16 mouse cellular contexts compared by ENCODE assay signal in the genomic region with DNA sequence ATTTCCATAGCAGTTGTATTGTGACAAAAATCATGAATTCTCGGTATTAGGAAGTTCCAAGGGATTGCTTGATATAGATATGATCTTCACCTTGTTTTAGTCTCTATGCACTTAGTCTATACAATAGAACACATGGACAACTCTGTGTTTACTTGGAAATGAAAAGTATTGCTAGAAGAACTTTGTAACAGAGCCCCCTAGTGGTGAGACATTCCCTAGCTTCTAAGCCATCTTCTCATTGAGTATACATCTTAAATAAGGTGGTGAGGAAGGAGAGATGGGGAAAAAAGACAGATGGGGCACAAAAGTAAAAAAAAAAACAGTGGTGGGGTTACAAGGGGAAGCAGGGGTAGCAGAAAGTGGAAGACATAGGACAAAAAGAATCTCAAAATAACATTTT. TPM values are rescaled to one million over a fixed set of nuclear protein-coding genes. Genes with fewer than 3 reads are reported as not detected.
A peak's percentile ranks its signal among the peaks of the same experiment; 100 is the strongest.
DNase-seq lines count a peak whose midpoint lies in the region; ATAC-seq and TF ChIP-seq lines count a peak whose summit lies in the region.
"Had no signal": no experiment of that assay in that cellular context is flagged by ENCODE, and none has a peak within 500 bp of the region (broad histone marks: within the 10 kb centered on the region; RNA-seq: fewer than 3 reads in every experiment).

No protein-coding gene starts in this region.

- no peaks in the 10 kb centered on the region for H3K36me3 ChIP-seq in MEL (ENCODE audit: control insufficient read depth in 1 of 2, insufficient read depth in 2 of 2, low read length in 2 of 2)
- H3K36me3 ChIP-seq in kidney, embryonic 14.5 days (ENCODE audit: control insufficient read depth, insufficient read depth, low read length) = no peaks in the 10 kb centered on the region
- H3K36me3 ChIP-seq: heart, embryonic 13.5 days; limb, embryonic 12.5 days; midbrain, embryonic 12.5 days had no signal

- H3K79me2 ChIP-seq in MEL (ENCODE audit: control insufficient read depth, insufficient read depth, low read length, poor library complexity) = no peaks in the 10 kb centered on the region

- peak; percentile 66 for TF ChIP-seq CTCF in layer of hippocampus, adult 2 months (conservative IDR thresholded peaks at IDR 0.05)
- TF ChIP-seq CTCF in MEL (IDR thresholded peaks at IDR 0.05 in 2 of 3, conservative IDR thresholded peaks at IDR 0.05 in 1 of 3; ENCODE audit: control insufficient read depth in 1 of 3, insufficient read depth in 1 of 3, low read depth in 2 of 3, low read length in 3 of 3, poor library complexity in 1 of 3, severe bottlenecking in 1 of 3) = peak in 2 of 3 experiments; percentile 35 to 40; a peak in 4 of 6 replicates

- WGBS in kidney, embryonic 14.5 days = 81% methylated on average over 1 of the region's 1 CpGs

- H3K4me3 ChIP-seq in layer of hippocampus, adult 2 months = no peak overlapping the region
- H3K4me3 ChIP-seq in MEL (ENCODE audit: control insufficient read depth in 1 of 2, insufficient read depth in 1 of 2, low read depth in 2 of 2, low read length in 2 of 2) = no peak overlapping the region
- H3K4me3 ChIP-seq in kidney, embryonic 14.5 days (ENCODE audit: low read length) = no peak overlapping the region
- H3K4me3 ChIP-seq: heart, embryonic 13.5 days; limb, embryonic 12.5 days; midbrain, embryonic 12.5 days had no signal

- peak; percentile 5 for DNase-seq in adrenal gland, postnatal 10 days
- DNase-seq in adrenal gland, postnatal 14 days = no peak
- DNase-seq in layer of hippocampus, adult 2 months (ENCODE audit: low spot score in 2 of 2) = no peak
- DNase-seq in layer of hippocampus, postnatal 14 days (ENCODE audit: low spot score in 2 of 2) = no peak
- DNase-seq in MEL (ENCODE audit: low read depth, low spot score) = peak; percentile 20
- peak; percentile 21 for DNase-seq in forelimb bud, embryonic 11.5 days (ENCODE audit: low read depth, low spot score)
- no peak for DNase-seq in urinary bladder, adult 2 months (ENCODE audit: low spot score)
- DNase-seq: adrenal gland, adult 2 months; cerebellum, adult 2 months; kidney, adult 18-20 months had no signal

- H3K4me2 ChIP-seq in kidney, embryonic 14.5 days (replicated peaks; ENCODE audit: low read depth, low read length) = no peak overlapping the region
- H3K4me2 ChIP-seq: heart, embryonic 13.5 days; limb, embryonic 12.5 days; midbrain, embryonic 12.5 days had no signal

- no peak for ATAC-seq in kidney, embryonic 14.5 days (ENCODE audit: low FRiP score, low TSS enrichment)
- ATAC-seq: forebrain, embryonic 16.5 days had no signal

- H3K9ac ChIP-seq in MEL (ENCODE audit: control insufficient read depth, low read depth, low read length, poor library complexity, severe bottlenecking) = no peak overlapping the region
- no peak overlapping the region for H3K9ac ChIP-seq in kidney, embryonic 14.5 days (ENCODE audit: low read depth, low read length)
- H3K9ac ChIP-seq: heart, embryonic 13.5 days; limb, embryonic 12.5 days; midbrain, embryonic 12.5 days had no signal

- H3K27me3 ChIP-seq in MEL (ENCODE audit: control insufficient read depth in 1 of 2, insufficient read depth in 2 of 2, low read length in 2 of 2) = no peaks in the 10 kb centered on the region
- no peaks in the 10 kb centered on the region for H3K27me3 ChIP-seq in kidney, embryonic 14.5 days (ENCODE audit: control insufficient read depth, insufficient read depth, low read length)
- H3K27me3 ChIP-seq: heart, embryonic 13.5 days; limb, embryonic 12.5 days; midbrain, embryonic 12.5 days had no signal

- no peaks in the 10 kb centered on the region for H3K9me3 ChIP-seq in MEL (replicated peaks; ENCODE audit: insufficient read depth, low read length)
- H3K9me3 ChIP-seq in kidney, embryonic 14.5 days (ENCODE audit: control insufficient read depth, low read length) = no peaks in the 10 kb centered on the region
- H3K9me3 ChIP-seq: heart, embryonic 13.5 days; limb, embryonic 12.5 days; midbrain, embryonic 12.5 days had no signal

- no peak for TF ChIP-seq POLR2A in MEL (IDR thresholded peaks at IDR 0.05; ENCODE audit: control insufficient read depth in 1 of 2, insufficient read depth in 1 of 2, low read depth in 1 of 2, low read length in 2 of 2, poor library complexity in 1 of 2)

- no peaks in the 10 kb centered on the region for H3K4me1 ChIP-seq in MEL (ENCODE audit: control insufficient read depth in 1 of 2, insufficient read depth in 2 of 2, low read length in 2 of 2)
- H3K4me1 ChIP-seq in kidney, embryonic 14.5 days (ENCODE audit: control insufficient read depth, insufficient read depth, low read length) = no peaks in the 10 kb centered on the region
- H3K4me1 ChIP-seq: heart, embryonic 13.5 days; limb, embryonic 12.5 days; midbrain, embryonic 12.5 days had no signal

- TF ChIP-seq EP300 in MEL (IDR thresholded peaks at IDR 0.05; ENCODE audit: low read depth in 1 of 2, low read length in 2 of 2) = no peak

- no peak; the same call in none of the 2 replicates for TF ChIP-seq RAD21 in MEL (IDR thresholded peaks at IDR 0.05; ENCODE audit: low read depth, low read length)

- H3K27ac ChIP-seq in layer of hippocampus, adult 2 months = no peak overlapping the region
- H3K27ac ChIP-seq in MEL (ENCODE audit: control insufficient read depth, low read depth, low read length) = no peak overlapping the region
- H3K27ac ChIP-seq in kidney, embryonic 14.5 days (ENCODE audit: low read depth, low read length) = no peak overlapping the region
- H3K27ac ChIP-seq: heart, embryonic 13.5 days; limb, embryonic 12.5 days; midbrain, embryonic 12.5 days had no signal

TF ChIP-seq in MEL, 35 proteins besides CTCF, POLR2A, EP300 and RAD21:
- no peak for TF ChIP-seq TAL1 (IDR thresholded peaks at IDR 0.05; ENCODE audit: low read length)
- TF ChIP-seq MAFK (IDR thresholded peaks at IDR 0.05; ENCODE audit: borderline replicate concordance, low read depth, low read length) = no peak
- 0 out of 2 replicates have a peak, but pooled peaks have one; percentile 10 for TF ChIP-seq SMC3 (IDR thresholded peaks at IDR 0.05; ENCODE audit: low read depth, low read length)

RNA-seq across cellular contexts. Expression of a gene that starts 5.6 kb away (rescaled TPM):
- total RNA-seq in adrenal gland, postnatal 10 days (2021) = not detected
- not detected in 2 replicates for total RNA-seq in adrenal gland, postnatal 14 days (2021)
- total RNA-seq in layer of hippocampus, adult 2 months (2021) = not detected
- not detected for total RNA-seq in layer of hippocampus, postnatal 14 days (2021)
- not detected in 2 replicates for total RNA-seq in MEL (2012; rRNA removed)
- polyA plus RNA-seq in MEL (2012; ENCODE audit: insufficient read depth in 1 of 2, insufficient read length in 2 of 2, low read depth in 1 of 2, low replicate concordance in 2 of 2, missing spikeins in 1 of 2) = not detected
- not detected in 2 replicates for polyA plus RNA-seq in urinary bladder, adult 2 months (2012; rRNA removed)
- not detected in 2 replicates for polyA plus RNA-seq in kidney, embryonic 14.5 days (2014; fragmentation: Nextera tagmentation; extraction: Ambion mirVana)
- total RNA-seq: adrenal gland, adult 2 months had no signal
- polyA plus RNA-seq: adrenal gland, adult 2 months; C2C12; cerebellum, adult 2 months; forebrain, embryonic 16.5 days; heart, embryonic 13.5 days; limb, embryonic 12.5 days; midbrain, embryonic 12.5 days had no signal

RNA-seq across cellular contexts. Expression of a gene that starts 16.4 kb away (rescaled TPM):
- total RNA-seq in adrenal gland, postnatal 10 days (2021) = not detected
- total RNA-seq in adrenal gland, postnatal 14 days (2021) = not detected in 2 replicates
- total RNA-seq in layer of hippocampus, adult 2 months (2021) = not detected
- not detected for total RNA-seq in layer of hippocampus, postnatal 14 days (2021)
- not detected in 2 replicates for total RNA-seq in MEL (2012; rRNA removed)
- polyA plus RNA-seq in MEL (2012; ENCODE audit: insufficient read depth in 1 of 2, insufficient read length in 2 of 2, low read depth in 1 of 2, low replicate concordance in 2 of 2, missing spikeins in 1 of 2) = not detected
- not detected in 2 replicates for polyA plus RNA-seq in urinary bladder, adult 2 months (2012; rRNA removed)
- not detected in 2 replicates for polyA plus RNA-seq in kidney, embryonic 14.5 days (2014; fragmentation: Nextera tagmentation; extraction: Ambion mirVana)
- total RNA-seq: adrenal gland, adult 2 months had no signal
- polyA plus RNA-seq: adrenal gland, adult 2 months; C2C12; cerebellum, adult 2 months; forebrain, embryonic 16.5 days; heart, embryonic 13.5 days; limb, embryonic 12.5 days; midbrain, embryonic 12.5 days had no signal

RNA-seq across cellular contexts. Expression of a gene that starts 29.7 kb away (rescaled TPM):
- total RNA-seq in adrenal gland, postnatal 10 days (2021) = not detected
- not detected in 2 replicates for total RNA-seq in adrenal gland, postnatal 14 days (2021)
- not detected for total RNA-seq in layer of hippocampus, adult 2 months (2021)
- total RNA-seq in layer of hippocampus, postnatal 14 days (2021) = not detected
- not detected in 2 replicates for total RNA-seq in MEL (2012; rRNA removed)
- not detected for polyA plus RNA-seq in MEL (2012; ENCODE audit: insufficient read depth in 1 of 2, insufficient read length in 2 of 2, low read depth in 1 of 2, low replicate concordance in 2 of 2, missing spikeins in 1 of 2)
- not detected in 2 replicates for polyA plus RNA-seq in urinary bladder, adult 2 months (2012; rRNA removed)
- not detected in 2 replicates for polyA plus RNA-seq in kidney, embryonic 14.5 days (2014; fragmentation: Nextera tagmentation; extraction: Ambion mirVana)
- total RNA-seq: adrenal gland, adult 2 months had no signal
- polyA plus RNA-seq: adrenal gland, adult 2 months; C2C12; cerebellum, adult 2 months; forebrain, embryonic 16.5 days; heart, embryonic 13.5 days; limb, embryonic 12.5 days; midbrain, embryonic 12.5 days had no signal

RNA-seq across cellular contexts. Expression of a gene that starts 40.7 kb away (rescaled TPM):
- not detected for total RNA-seq in adrenal gland, postnatal 10 days (2021)
- not detected in 2 replicates for total RNA-seq in adrenal gland, postnatal 14 days (2021)
- not detected for total RNA-seq in layer of hippocampus, adult 2 months (2021)
- not detected for total RNA-seq in layer of hippocampus, postnatal 14 days (2021)
- not detected in 2 replicates for total RNA-seq in MEL (2012; rRNA removed)
- not detected for polyA plus RNA-seq in MEL (2012; ENCODE audit: insufficient read depth in 1 of 2, insufficient read length in 2 of 2, low read depth in 1 of 2, low replicate concordance in 2 of 2, missing spikeins in 1 of 2)
- polyA plus RNA-seq in urinary bladder, adult 2 months (2012; rRNA removed) = not detected in 2 replicates
- polyA plus RNA-seq in kidney, embryonic 14.5 days (2014; fragmentation: Nextera tagmentation; extraction: Ambion mirVana) = not detected in 2 replicates
- total RNA-seq: adrenal gland, adult 2 months had no signal
- polyA plus RNA-seq: adrenal gland, adult 2 months; C2C12; cerebellum, adult 2 months; forebrain, embryonic 16.5 days; heart, embryonic 13.5 days; limb, embryonic 12.5 days; midbrain, embryonic 12.5 days had no signal

RNA-seq across cellular contexts. Expression of a gene that starts 56.0 kb away (rescaled TPM):
- total RNA-seq in adrenal gland, postnatal 10 days (2021) = not detected
- total RNA-seq in adrenal gland, postnatal 14 days (2021) = not detected in 2 replicates
- total RNA-seq in layer of hippocampus, adult 2 months (2021) = not detected
- not detected for total RNA-seq in layer of hippocampus, postnatal 14 days (2021)
- total RNA-seq in MEL (2012; rRNA removed) = not detected in 2 replicates
- polyA plus RNA-seq in MEL (2012; ENCODE audit: insufficient read depth in 1 of 2, insufficient read length in 2 of 2, low read depth in 1 of 2, low replicate concordance in 2 of 2, missing spikeins in 1 of 2) = under 1 TPM in 1 of 2 experiments, not detected in 1; 0.01 TPM
- polyA plus RNA-seq in urinary bladder, adult 2 months (2012; rRNA removed) = not detected in 2 replicates
- not detected in 2 replicates for polyA plus RNA-seq in kidney, embryonic 14.5 days (2014; fragmentation: Nextera tagmentation; extraction: Ambion mirVana)
- total RNA-seq: adrenal gland, adult 2 months had no signal
- polyA plus RNA-seq: adrenal gland, adult 2 months; C2C12; cerebellum, adult 2 months; forebrain, embryonic 16.5 days; heart, embryonic 13.5 days; limb, embryonic 12.5 days; midbrain, embryonic 12.5 days had no signal

Comparison
In these comparisons a context has a peak if more than half of its experiments do, and no peak if none do; other contexts are left out.
1. DNase-seq: peak in adrenal gland, postnatal 10 days (single experiment), MEL (single experiment) and forelimb bud, embryonic 11.5 days (single experiment); none in adrenal gland, postnatal 14 days (single experiment), layer of hippocampus, adult 2 months (0 of 2), layer of hippocampus, postnatal 14 days (0 of 2) and urinary bladder, adult 2 months (single experiment).